Mouse (Mus musculus): ENCODE data around the gene Nol11. TPM values are rescaled to one million over a fixed set of nuclear protein-coding genes. Genes with fewer than 3 reads are reported as not detected.

Nol11 gene
- polyA plus RNA-seq, 1 experiment from 2014 or later = 44.3 TPM

DNA sequence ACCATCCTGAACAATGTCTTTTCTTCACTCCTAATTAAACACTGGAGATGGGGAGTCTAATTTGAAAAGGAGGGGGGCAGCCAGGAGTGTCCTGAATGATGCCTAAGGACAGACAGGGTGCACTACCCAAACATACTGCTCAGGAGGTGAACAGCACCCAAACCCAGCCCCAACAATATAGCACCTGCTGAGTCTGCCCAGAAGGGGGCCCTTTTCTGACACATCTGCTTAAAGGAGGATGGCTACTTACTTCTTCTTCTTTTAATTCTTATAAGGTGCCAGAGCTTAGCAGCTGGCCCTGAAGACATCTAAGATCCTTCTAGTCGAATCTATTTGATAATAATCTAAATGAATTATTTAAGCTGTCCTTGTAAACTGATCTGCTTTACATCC lies 34.0 kb upstream of the Nol11 start:
- Histone ChIP-seq H3K9ac (no peak overlapping the region), H3K27ac (no peak overlapping the region), H3K4me2 (replicated peaks) (no peak overlapping the region), H3K9me3 (ENCODE audit: control insufficient read depth, low read length) (no peaks in the 10 kb centered on the region), H3K4me3 (replicated peaks; ENCODE audit: low read length) (no peak overlapping the region), H3K36me3 (replicated peaks; ENCODE audit: control insufficient read depth, insufficient read depth) (no peaks in the 10 kb centered on the region; the same call in 1 of the 2 replicates), H3K27me3 (ENCODE audit: control insufficient read depth, insufficient read depth, low read length) (no peaks in the 10 kb centered on the region), H3K4me1 (replicated peaks; ENCODE audit: control insufficient read depth, insufficient read depth, low read length) (peaks cover 7% of the 10 kb centered on the region; the same call in 1 of the 2 replicates)
- WGBS = 81% methylated on average over 1 of the region's 1 CpGs
- DNase-seq (ENCODE audit: low spot score) (no peak), ATAC-seq (ENCODE audit: low FRiP score) (no peak)

DNA sequence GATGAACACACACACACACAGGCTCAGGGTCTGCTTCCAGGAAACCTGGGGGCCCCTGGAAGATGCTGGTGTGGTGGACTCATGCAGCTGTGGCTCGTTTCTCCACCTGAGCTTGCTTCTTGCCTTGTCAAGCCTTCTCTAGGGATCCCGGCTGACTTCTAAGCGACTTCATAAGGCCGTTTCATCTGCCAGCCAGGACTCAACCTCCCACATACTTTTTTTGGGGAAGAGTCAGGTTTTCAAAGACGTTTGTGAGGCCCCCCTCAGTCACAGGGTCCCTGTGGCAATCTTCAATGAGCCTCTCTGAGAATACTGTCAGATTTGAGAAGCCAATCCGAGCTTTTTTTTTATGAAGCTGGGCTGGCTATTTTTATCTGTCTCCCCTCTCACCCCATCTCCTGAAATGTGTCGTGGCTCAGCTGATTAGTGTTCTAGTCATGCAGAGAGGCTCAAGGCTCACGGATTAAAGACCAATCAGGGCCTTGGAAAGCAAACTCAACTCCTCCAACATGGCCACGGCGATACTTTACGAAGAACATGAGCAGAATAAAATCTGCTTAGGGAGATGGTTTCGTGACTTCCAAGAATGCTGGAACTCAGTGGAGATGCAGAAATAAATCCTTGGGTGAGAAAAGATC lies 33.5 kb upstream of the Nol11 start:
- Histone ChIP-seq H3K9me3 (ENCODE audit: control insufficient read depth, low read length) (no peaks in the 10 kb centered on the region), H3K36me3 (replicated peaks; ENCODE audit: control insufficient read depth, insufficient read depth) (no peaks in the 10 kb centered on the region; the same call in 1 of the 2 replicates), H3K4me1 (replicated peaks; ENCODE audit: control insufficient read depth, insufficient read depth, low read length) (peaks cover 7% of the 10 kb centered on the region; the same call in 1 of the 2 replicates), H3K4me3 (replicated peaks; ENCODE audit: low read length) (no peak overlapping the region), H3K27ac (0 out of 2 replicates have a peak overlapping the region, but pooled peaks have one; percentile 43), H3K4me2 (replicated peaks) (no peak overlapping the region), H3K27me3 (ENCODE audit: control insufficient read depth, insufficient read depth, low read length) (no peaks in the 10 kb centered on the region), H3K9ac (no peak overlapping the region)
- no peak for DNase-seq (ENCODE audit: low spot score)
- 63% methylated on average over 12 of the region's 12 CpGs for WGBS
- no peak for ATAC-seq (ENCODE audit: low FRiP score)

DNA sequence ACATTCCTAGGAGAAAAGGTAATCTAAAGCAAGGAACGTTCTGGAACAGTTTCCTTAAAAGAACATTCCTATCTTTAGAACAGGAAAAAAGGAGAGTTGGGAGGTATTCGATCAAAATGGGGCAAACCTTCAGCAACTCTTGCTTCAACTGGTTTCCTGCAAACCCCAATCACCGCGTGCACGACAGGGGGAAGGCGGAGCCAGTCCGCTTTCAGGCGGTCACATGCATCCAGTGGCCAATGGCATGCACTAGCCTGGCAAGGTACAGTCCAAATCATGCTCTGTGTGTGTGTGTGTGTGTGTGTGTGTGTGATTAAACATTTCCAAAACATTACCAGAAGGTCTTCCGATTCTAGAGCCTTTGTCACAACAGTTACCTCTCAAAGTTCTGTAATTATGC lies 25.9 kb upstream of the Nol11 start:
- ATAC-seq (ENCODE audit: low FRiP score) (no peak), DNase-seq (ENCODE audit: low spot score) (no peak)
- Histone ChIP-seq H3K4me3 (replicated peaks; ENCODE audit: low read length) (no peak overlapping the region), H3K9ac (no peak overlapping the region), H3K36me3 (replicated peaks; ENCODE audit: control insufficient read depth, insufficient read depth) (peaks cover 7% of the 10 kb centered on the region), H3K4me2 (replicated peaks) (no peak overlapping the region), H3K27ac (no peak overlapping the region), H3K9me3 (ENCODE audit: control insufficient read depth, low read length) (no peaks in the 10 kb centered on the region), H3K27me3 (ENCODE audit: control insufficient read depth, insufficient read depth, low read length) (no peaks in the 10 kb centered on the region), H3K4me1 (replicated peaks; ENCODE audit: control insufficient read depth, insufficient read depth, low read length) (no peaks in the 10 kb centered on the region)
- WGBS = 87% methylated on average over 9 of the region's 9 CpGs

DNA sequence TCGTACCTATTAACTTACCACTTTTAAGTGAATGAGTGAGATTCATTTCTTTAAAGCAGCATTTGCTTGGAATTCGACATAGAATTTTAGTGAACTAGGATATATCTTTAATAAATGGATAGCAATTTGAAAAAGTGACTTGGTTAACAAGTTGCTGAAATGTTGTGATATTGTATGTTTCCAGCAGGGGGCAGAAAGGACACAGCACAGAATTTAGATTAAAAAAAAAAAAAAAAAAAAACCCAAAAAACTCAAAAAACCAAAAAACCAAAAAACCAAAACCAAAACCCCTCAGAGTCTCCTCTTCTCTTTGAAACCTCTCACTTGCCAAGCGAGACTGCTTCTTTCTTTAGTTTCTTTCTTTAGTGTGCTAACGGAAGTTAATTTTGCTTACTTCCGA lies 24.6 kb upstream of the Nol11 start:
- H3K36me3 ChIP-seq (replicated peaks; ENCODE audit: control insufficient read depth, insufficient read depth) = peaks cover 7% of the 10 kb centered on the region
- H3K27me3 ChIP-seq (ENCODE audit: control insufficient read depth, insufficient read depth, low read length) = no peaks in the 10 kb centered on the region
- H3K4me3 ChIP-seq (replicated peaks; ENCODE audit: low read length) = no peak overlapping the region
- H3K27ac ChIP-seq = no peak overlapping the region
- H3K4me2 ChIP-seq (replicated peaks) = no peak overlapping the region
- no peaks in the 10 kb centered on the region for H3K9me3 ChIP-seq (ENCODE audit: control insufficient read depth, low read length)
- H3K9ac ChIP-seq = no peak overlapping the region
- ATAC-seq (ENCODE audit: low FRiP score) (no peak), DNase-seq (ENCODE audit: low spot score) (peak; percentile 76)
- 75% methylated on average over 5 of the region's 5 CpGs for WGBS
- H3K4me1 ChIP-seq (replicated peaks; ENCODE audit: control insufficient read depth, insufficient read depth, low read length) = no peaks in the 10 kb centered on the region

DNA sequence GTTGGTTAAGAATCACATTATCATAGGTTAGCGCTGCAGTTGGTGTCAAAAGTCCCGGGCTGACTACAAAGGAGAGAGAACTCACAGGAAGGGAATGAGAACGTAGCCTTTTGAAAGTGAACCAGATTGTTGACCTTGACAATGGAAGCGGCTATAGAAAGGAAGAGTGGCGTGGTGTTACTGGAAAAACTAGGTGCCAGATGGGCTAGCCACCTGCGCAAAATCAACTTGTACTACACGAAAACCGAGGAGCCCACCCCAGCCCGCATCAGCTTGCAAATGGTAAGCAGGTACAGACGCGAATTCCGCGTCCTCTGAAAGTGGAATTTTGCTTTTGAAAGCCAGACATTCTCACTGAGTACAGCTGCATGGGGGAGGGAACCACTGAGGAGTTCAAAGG lies 20.6 kb upstream of the Nol11 start:
- Histone ChIP-seq H3K27me3 (ENCODE audit: control insufficient read depth, insufficient read depth, low read length) (no peaks in the 10 kb centered on the region), H3K4me1 (replicated peaks; ENCODE audit: control insufficient read depth, insufficient read depth, low read length) (no peaks in the 10 kb centered on the region), H3K27ac (no peak overlapping the region), H3K9me3 (ENCODE audit: control insufficient read depth, low read length) (no peaks in the 10 kb centered on the region), H3K9ac (no peak overlapping the region), H3K4me3 (replicated peaks; ENCODE audit: low read length) (no peak overlapping the region), H3K4me2 (replicated peaks) (no peak overlapping the region), H3K36me3 (replicated peaks; ENCODE audit: control insufficient read depth, insufficient read depth) (no peaks in the 10 kb centered on the region)
- ATAC-seq (ENCODE audit: low FRiP score) (no peak), DNase-seq (ENCODE audit: low spot score) (no peak)
- 86% methylated on average over 13 of the region's 13 CpGs for WGBS

GRCm38 (mm10) chr11:107201773-107202172 lies 12.6 kb upstream of the Nol11 start:
- no peak overlapping the region for H3K4me2 ChIP-seq (replicated peaks)
- DNase-seq (ENCODE audit: low spot score) (no peak), ATAC-seq (ENCODE audit: low FRiP score) (no peak)
- no peaks in the 10 kb centered on the region for H3K27me3 ChIP-seq (ENCODE audit: control insufficient read depth, insufficient read depth, low read length)
- no peak overlapping the region for H3K9ac ChIP-seq
- H3K4me3 ChIP-seq (replicated peaks; ENCODE audit: low read length) = no peak overlapping the region
- no peaks in the 10 kb centered on the region for H3K36me3 ChIP-seq (replicated peaks; ENCODE audit: control insufficient read depth, insufficient read depth)
- H3K27ac ChIP-seq = no peak overlapping the region
- no peaks in the 10 kb centered on the region for H3K9me3 ChIP-seq (ENCODE audit: control insufficient read depth, low read length)
- no peaks in the 10 kb centered on the region for H3K4me1 ChIP-seq (replicated peaks; ENCODE audit: control insufficient read depth, insufficient read depth, low read length)
- WGBS = 92% methylated on average over 11 of the region's 11 CpGs

DNA sequence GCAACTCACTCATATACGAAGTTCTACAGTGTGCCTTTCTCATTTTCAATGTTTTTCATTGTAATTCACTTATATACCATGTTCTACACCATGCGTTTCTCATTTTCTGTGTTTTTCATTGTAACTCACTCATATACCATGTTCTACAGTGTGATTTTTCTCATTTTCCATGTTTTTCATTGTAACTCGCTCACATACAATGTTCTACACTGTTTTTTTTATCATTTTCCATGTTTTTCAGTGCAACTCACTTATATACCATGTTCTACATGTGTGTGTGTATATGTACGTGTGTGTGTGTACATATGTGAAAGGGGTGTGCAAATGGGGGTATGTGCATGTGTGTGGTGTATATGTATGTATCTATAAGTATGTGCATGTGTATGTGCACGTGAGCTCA lies 10.1 kb upstream of the Nol11 start:
- H3K4me2 ChIP-seq (replicated peaks) = no peak overlapping the region
- no peak overlapping the region for H3K4me3 ChIP-seq (replicated peaks; ENCODE audit: low read length)
- ATAC-seq (ENCODE audit: low FRiP score) = no peak
- H3K9me3 ChIP-seq (ENCODE audit: control insufficient read depth, low read length) = no peaks in the 10 kb centered on the region
- no peak overlapping the region for H3K9ac ChIP-seq
- DNase-seq (ENCODE audit: low spot score) = no peak
- no peaks in the 10 kb centered on the region for H3K27me3 ChIP-seq (ENCODE audit: control insufficient read depth, insufficient read depth, low read length)
- H3K36me3 ChIP-seq (replicated peaks; ENCODE audit: control insufficient read depth, insufficient read depth) = no peaks in the 10 kb centered on the region
- WGBS = 85% methylated on average over 5 of the region's 5 CpGs
- H3K27ac ChIP-seq = no peak overlapping the region
- H3K4me1 ChIP-seq (replicated peaks; ENCODE audit: control insufficient read depth, insufficient read depth, low read length) = no peaks in the 10 kb centered on the region

GRCm38 (mm10) chr11:107195334-107195733 lies 6.2 kb upstream of the Nol11 start:
- no peaks in the 10 kb centered on the region for H3K9me3 ChIP-seq (ENCODE audit: control insufficient read depth, low read length)
- no peak overlapping the region for H3K4me3 ChIP-seq (replicated peaks; ENCODE audit: low read length)
- H3K4me1 ChIP-seq (replicated peaks; ENCODE audit: control insufficient read depth, insufficient read depth, low read length) = no peaks in the 10 kb centered on the region
- H3K9ac ChIP-seq = no peak overlapping the region
- H3K36me3 ChIP-seq (replicated peaks; ENCODE audit: control insufficient read depth, insufficient read depth) = no peaks in the 10 kb centered on the region
- no peak overlapping the region for H3K4me2 ChIP-seq (replicated peaks)
- no peaks in the 10 kb centered on the region for H3K27me3 ChIP-seq (ENCODE audit: control insufficient read depth, insufficient read depth, low read length)
- ATAC-seq (ENCODE audit: low FRiP score) (no peak), DNase-seq (ENCODE audit: low spot score) (no peak)
- H3K27ac ChIP-seq = no peak overlapping the region
- WGBS = 67% methylated on average over 2 of the region's 2 CpGs

- Histone ChIP-seq H3K9ac (no peak overlapping the region), H3K4me3 (replicated peaks; ENCODE audit: low read length) (no peak overlapping the region), H3K27me3 (ENCODE audit: control insufficient read depth, insufficient read depth, low read length) (no peaks in the 10 kb centered on the region), H3K9me3 (ENCODE audit: control insufficient read depth, low read length) (no peaks in the 10 kb centered on the region), H3K27ac (no peak overlapping the region), H3K4me2 (replicated peaks) (no peak overlapping the region), H3K36me3 (replicated peaks; ENCODE audit: control insufficient read depth, insufficient read depth) (peaks cover 9% of the 10 kb centered on the region), H3K4me1 (replicated peaks; ENCODE audit: control insufficient read depth, insufficient read depth, low read length) (peaks cover 8% of the 10 kb centered on the region)
- 59% methylated on average over 2 of the region's 2 CpGs for WGBS
- no peak for ATAC-seq (ENCODE audit: low FRiP score)
- DNase-seq (ENCODE audit: low spot score) = no peak
These were observed 1.2 kb upstream of the Nol11 start for GRCm38 (mm10) chr11:107190376-107190775.

- no peaks in the 10 kb centered on the region for H3K9me3 ChIP-seq (ENCODE audit: control insufficient read depth, low read length)
- H3K4me2 ChIP-seq (replicated peaks) = no peak overlapping the region
- 93% methylated on average over 8 of the region's 8 CpGs for WGBS
- ATAC-seq (ENCODE audit: low FRiP score) = no peak
- H3K4me3 ChIP-seq (replicated peaks; ENCODE audit: low read length) = no peak overlapping the region
- H3K4me1 ChIP-seq (replicated peaks; ENCODE audit: control insufficient read depth, insufficient read depth, low read length) = peaks cover 8% of the 10 kb centered on the region
- peaks cover 71% of the 10 kb centered on the region for H3K36me3 ChIP-seq (replicated peaks; ENCODE audit: control insufficient read depth, insufficient read depth)
- H3K27me3 ChIP-seq (ENCODE audit: control insufficient read depth, insufficient read depth, low read length) = no peaks in the 10 kb centered on the region
- H3K27ac ChIP-seq = no peak overlapping the region
- no peak for DNase-seq (ENCODE audit: low spot score)
- H3K9ac ChIP-seq = no peak overlapping the region
These were observed 5.4 kb downstream of the Nol11 start for GRCm38 (mm10) chr11:107183777-107184176.

Measured in hindbrain, embryonic 14.5 days (tissue).